Mouse (Mus musculus): ENCODE results near the gene Cracr2a.

Gene Cracr2a

DNA sequence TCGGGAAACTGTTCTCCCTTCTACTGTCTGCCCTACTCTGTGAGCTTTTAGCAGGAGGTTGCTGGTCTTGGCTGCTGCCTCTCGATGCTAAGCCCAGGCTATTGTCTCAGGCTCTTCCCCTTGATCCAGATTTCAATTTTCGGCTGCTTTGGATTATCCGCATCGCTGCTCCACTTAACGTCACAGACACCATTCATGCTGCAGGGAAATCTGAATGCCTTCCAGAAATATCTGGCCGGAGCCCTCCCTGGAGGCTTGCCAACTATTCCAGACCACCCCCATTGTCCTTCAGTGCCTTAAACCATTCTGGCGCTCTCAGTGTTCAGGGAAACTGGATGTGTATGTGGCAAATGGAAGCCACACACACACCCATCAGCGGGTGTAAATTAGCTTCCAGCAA, 66.3 kb downstream of the Cracr2a start:
- no peak for DNase-seq

DNA sequence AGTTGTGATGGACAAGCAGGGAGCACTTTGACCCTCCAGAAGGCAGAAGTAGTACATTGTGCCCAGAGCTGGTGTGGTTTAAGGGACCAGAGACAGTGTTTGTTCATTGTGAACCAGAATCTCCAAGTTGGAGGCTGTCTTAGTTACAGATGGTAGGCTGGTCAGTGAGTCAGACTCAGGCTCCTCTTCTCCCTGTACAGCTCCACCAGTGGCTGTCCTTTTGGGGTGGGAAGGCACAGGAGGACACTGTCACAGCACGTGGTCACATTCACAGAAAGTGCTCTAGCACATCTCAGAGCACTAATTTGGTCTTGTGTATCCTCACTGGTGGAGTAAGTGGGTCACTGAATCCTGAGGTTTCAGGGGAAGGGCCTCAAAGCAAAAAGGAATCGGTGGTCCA, 68.1 kb downstream of the Cracr2a start:
- no peak for DNase-seq

DNA sequence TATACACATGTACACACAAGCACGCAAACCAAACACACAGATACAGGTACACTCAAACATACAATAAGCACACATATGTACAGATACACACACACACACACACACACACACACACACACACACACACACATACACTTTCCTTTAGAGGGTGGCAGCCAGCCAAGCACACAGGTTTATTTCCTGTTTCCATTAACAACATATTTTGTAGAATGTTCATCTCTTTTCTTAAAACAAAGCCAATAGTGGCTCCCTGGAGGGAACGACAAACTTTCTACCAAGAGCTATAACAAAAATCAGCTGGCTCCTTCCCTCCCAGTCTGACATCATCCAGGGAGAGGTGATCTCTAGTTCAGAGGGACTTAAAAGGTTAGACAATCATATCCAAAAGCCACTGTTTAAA, 73.7 kb downstream of the Cracr2a start:
- no peak for DNase-seq

DNA sequence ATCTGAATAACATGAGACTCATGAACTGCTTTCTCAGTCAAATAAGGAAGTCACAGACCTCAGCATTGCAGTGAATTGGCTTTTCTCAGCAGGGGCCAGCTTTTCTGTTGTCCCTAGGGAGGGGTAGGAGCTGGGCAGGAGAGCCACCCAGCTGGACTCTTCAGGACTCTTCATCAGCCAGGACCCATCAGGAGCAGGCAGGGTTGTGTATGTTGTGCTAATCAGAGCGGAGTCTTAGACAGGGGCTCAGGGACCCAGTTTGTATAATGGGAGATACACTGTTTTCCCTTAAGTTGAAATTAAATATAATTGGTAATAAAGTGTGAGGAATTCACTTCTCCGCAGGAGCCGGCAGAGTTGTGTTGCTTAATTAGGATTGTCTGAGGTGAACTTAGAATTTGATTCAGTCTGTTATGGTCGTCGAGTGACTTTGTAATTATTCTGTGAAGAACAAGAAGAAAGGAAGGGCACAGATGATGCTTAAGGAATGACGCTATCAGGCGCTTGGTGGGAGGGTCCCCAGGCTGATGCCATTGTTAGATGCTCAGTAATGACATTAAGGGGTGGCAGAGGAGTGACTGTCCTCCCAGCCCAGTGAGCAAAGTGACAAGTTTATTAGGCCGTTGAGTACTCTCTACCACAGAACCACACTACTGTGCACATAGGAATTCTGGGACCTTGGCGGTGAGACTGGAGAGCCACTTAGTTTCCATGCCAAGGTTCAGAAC, 74.5 kb downstream of the Cracr2a start:
- DNase-seq: no peak

DNA sequence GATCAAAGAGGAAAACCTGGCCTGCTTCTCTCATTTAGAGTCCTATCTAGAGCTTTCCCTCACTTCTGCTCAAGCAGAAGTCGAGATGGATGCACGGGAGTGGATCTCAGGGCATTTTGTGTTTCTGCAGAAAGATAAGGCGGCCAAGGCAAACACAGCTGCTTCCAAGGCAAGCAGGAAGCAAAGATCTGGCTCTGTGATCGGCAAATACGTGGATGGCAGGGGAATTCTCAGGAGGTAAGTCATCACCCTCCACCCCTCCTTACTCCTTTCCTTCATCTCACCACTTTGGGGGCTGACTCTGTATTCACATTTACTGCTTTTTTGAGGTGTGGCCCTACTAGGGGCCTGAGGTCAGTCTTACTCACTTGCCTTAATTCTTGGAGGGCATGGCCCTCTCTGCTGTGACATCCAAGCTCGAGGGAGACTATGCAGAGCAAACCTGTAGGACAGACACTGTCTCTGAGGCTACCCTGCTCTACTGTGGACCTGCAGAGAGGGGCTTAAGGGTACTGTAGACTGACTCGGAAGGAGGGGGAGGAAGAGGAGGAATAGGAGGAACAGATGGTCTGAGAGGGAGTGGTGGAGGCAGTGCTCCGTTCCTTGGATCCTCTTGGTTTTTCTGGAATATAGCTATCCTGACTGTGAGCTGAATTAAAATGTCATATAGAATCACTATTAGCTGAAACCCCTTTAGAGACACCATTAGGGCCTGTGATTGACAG, 80.1 kb downstream of the Cracr2a start:
- DNase-seq: no peak

DNA sequence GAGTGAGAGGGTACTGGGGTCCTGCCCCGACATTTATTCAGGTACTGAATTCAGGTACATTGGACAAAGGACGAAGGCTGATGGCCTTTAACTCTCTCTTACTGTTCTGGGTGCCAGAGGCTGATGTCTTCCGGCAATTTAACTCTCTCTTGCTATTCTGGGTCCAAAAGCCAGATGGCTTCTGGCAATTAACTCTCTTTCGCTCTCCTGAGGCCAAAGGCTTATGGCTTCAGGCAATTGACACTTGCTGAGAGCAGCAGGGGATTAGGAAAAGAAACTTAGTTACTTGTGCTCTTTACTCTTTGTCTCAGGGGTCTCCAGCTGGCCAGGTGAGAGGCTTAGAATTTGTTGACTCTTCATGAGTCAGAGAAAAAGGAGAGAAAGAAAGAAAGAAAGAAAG, 94.8 kb downstream of the Cracr2a start:
- DNase-seq: no peak

DNA sequence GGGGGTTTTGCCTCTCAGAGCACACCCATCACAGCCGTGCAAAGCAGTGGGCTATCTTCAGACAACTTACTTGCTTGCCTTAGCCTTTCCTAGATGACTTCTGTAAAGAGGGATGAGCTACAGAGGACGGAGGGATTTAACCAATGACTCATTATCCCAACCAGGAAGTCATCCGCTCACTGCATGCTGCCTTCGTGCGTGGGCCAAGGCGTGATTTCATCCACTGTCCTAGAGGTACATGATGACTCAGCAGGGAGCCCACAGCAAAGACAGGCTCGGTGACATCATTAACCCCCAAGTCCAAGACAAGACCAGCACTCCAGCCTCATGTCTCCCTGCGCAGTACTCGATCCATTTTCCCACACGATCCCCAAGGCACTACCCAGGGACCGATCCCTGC, 96.0 kb downstream of the Cracr2a start:
- no peak for DNase-seq

DNA sequence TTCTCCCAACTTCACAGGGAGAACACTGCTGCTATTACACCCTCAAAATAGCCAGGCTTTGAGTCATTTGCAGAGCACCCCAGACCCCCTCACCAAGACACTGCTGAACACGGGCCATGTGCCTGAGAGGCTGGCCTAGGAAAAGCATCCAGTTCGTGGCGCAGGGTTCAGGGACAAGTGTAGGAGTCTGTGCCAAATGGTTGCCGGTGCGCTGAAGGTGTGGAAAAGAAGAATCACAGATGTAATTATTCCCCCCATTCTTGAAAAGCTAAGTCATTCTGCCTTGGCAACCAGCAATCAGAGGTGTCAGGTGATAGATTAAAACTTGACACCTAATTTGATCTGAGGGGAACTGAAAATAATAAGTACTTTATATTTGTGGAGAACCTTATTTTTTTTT, 98.3 kb downstream of the Cracr2a start:
- DNase-seq: no peak

DNA sequence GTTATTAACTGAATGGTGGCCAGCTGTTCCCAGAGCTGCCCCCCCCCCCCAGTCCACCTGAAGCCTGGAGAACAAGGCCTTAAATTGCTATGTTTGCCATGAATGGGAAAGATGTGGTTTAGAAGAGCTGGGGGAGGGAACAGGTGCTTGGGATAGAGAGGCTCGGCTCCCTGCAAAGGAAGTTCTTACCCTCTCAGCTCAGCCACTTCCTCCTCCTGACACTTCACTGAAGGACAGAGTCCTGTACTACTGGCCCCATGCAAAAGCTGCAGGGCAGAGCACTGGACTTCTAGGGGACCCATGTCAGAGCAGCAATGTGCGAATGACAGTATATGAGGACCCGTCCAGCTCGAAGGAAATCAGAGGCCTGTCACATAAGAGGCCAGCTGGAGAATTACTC, 98.8 kb downstream of the Cracr2a start:
- DNase-seq: no peak

DNA sequence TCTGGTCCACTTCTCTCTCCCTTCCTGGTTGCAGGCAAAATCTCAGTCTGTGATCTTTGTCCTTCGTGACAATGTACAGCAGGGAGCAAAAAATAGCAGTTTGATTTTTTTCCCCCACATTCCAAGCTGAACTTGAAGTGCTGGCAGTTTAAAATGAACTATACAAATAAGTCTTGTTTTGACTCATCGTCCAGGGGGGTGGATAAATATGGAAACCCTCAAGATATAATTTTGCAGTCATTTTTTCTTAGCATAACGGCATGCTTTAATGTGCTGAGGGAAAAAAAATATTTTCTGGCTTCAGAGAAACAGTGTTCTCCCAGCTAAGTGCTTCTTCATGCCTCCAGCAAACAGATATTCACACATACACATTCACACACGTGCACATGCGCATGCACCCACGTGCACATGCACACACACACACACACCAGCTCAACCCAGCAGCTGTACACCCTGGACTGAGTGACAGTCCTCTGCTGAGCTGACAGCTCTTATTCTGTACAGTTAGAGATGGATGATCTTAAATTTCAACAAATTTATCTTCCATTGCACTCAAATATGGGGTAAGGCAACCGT, 100.7 kb downstream of the Cracr2a start:
- no peak for DNase-seq

DNA sequence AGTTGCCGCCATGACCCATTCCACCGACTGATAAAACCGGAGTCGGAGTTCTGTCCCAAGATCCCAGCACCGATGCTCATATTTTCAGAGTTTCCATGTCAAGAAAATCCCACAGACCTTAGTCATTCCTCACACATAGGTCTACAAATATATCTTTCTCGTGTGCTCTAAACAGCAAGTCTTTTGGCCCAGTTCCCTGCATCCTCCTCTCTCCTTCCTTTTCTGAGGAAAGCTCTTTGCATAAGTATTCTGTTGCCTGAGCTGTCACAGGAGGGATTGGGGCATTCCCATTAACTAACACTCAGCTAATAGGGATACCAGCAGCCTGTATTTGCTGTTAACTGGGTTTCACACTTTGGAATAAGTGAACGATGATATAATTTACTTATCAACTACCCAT, 102.1 kb downstream of the Cracr2a start:
- DNase-seq: peak; percentile 60

DNA sequence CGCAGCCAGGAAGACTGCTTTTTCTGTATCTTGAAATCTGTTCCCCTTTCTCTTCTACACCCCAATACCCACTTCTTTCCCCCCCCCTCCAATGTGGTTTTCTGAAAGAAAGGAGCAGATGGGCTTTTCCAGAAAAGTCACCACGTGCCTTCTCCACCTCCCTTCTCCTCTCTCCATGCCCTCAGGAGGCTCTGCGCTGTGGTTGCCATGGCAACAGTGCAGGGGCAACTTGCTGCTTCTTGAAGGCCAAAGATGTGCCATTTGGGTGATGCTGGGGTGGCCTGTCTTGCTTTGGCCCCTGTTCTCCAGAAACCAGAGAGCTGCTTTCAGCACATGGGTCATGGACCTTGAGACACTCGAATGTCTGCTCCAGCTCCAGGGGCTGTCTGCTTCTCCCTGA, 108.2 kb downstream of the Cracr2a start:
- peak; percentile 62 for DNase-seq

DNA sequence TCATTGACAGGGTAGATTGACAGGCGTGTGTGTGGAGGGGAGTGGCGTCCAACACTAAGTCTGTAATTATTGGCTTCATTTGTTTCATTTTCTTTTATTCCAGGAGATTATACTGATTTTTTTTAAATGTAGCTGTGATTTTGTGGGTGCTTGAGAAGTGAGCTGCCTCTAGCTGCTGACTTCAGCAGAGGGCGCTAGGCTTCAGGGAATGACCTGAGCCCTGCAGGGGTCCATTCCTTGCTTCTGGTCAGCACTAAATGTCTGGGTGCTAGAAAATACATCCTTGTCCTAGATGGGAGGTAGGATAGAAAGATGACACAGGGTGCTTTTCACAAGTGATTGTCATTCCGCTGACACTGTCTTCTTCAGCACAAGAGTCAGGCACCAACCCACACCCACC, 108.9 kb downstream of the Cracr2a start:
- DNase-seq: no peak

DNA sequence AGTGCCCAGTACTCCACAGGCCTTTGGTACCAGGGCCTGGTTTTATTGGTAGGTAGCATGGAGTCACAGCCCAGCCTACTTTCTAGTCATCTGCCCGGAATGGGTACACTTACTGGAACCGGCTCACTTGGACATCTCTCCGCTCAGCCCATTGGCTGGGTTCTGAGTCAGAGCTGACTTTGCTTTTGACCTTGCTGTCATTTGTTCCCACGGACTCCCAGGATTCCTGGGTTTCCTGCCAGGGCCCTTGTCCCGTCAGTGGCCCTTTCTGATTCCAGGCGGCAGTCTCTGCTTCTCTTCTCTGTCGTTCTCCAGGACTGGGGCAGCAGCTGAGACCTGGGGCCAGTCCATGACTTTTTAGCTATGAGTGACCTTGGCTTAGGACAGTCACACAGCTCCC, 110.9 kb downstream of the Cracr2a start:
- DNase-seq: no peak

DNA sequence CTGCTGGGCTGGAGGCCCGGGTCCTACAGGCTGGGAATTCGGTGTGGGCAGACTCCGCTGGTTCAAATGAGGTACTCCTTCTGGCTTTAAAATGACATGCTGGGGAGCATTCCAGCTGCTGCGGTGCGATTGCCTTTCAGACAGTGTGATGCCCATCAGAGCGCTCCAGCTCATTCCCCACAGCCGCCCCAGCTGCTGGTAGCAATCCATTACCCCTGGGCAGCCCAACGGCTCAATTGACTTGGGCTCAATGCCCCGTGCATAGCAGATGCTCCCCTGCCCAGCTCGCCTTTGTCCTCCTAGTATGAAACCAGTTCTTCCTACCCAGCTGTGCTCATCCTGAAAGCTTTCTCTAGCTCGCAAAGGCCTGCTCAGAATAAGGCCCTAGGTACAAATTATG, 115.7 kb downstream of the Cracr2a start:
- no peak for DNase-seq

DNA sequence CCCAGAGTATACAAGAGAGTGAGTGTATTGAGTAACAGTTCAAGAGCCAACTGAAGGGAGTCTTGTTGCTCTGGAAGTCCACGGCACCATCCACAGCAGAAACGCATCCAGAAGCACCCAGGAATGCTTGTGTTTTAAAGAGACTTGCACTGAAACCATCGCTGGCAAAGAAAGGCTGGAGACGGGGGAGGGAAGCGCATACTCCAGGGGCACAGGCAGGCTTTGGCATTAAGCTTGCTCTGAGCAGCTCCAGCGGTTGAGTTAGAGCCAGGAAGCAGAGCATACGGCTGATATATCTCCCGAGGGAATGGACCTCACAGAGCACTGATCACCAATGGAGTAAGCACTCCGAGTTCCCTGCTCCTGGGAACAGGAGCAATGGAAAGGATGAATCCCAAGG, 117.2 kb downstream of the Cracr2a start:
- DNase-seq: no peak

DNA sequence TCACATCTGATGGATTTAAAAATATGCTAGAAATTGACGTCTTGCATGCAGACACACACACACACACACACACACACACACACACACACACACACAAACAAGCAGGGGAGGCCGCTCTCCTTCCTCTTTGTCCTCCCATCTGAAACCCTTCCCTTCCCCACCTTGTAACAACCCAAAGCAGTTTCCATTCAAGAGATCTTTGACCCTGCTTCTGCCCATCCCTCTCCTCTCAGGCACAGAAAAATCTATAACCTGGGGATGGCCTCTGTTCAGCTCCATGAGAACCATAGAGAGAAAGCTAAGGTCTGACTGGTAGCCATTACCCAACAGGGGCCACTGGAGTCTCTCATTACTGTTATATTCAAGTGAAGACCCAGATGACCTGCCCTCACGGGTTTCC, 117.9 kb downstream of the Cracr2a start:
- no peak for DNase-seq

DNA sequence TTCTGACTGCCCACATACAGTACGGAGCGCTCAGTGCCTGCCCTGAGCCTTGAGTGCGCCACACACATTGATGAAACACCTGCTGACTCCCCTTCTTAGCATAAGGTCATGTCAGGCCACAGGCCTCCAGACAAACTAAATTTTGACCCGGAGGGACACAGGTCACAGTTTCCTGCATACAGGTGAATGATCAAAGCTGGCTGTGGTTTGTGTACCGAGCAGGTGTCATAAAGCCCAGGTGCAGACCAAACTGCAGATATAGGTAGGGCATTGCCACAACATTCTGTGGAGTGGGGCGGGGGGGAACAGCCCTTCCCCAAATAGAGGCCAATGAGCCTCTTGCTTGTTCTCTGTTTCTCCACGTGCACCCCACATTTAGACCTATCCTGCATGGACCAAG, 119.6 kb downstream of the Cracr2a start:
- no peak for DNase-seq

DNA sequence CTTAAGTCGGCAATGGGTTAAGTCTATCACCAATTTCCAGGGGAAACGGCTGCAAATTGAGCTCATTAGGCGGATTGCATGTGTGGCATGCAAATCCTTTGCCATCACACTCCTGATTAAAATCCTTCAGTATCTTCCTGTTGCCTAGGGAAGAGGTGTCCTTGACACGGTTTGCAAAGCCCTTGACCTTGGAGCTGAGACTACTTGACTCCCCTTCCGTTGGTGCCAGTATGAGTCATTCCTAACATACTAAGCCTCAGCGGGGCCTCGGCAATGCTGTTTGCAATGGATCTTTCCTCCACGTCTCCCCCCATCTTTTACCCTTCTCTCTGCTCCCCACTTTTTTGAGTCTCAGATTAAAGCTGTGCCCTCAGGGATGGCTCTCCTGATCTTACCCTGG, 122.4 kb downstream of the Cracr2a start:
- DNase-seq: no peak

DNA sequence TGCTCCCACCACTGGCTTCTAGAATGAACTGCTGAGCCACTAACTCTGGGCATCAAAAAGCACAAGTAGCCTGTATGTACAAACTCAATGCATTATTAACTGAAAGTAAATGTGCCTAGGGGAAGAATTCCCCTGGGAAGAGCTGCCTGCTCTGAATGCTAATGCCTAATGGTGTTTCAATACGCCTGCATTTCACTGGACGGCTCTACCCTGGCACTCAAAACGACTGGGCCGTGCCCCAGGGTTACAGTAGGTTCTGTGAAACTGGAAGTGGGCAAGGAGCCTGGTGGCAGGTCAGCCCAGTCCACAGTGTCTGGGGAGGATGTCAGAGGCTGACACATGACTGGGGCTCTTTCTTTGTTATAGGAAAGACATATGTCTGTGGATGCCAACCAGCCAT, 123.8 kb downstream of the Cracr2a start:
- no peak for DNase-seq

DNA sequence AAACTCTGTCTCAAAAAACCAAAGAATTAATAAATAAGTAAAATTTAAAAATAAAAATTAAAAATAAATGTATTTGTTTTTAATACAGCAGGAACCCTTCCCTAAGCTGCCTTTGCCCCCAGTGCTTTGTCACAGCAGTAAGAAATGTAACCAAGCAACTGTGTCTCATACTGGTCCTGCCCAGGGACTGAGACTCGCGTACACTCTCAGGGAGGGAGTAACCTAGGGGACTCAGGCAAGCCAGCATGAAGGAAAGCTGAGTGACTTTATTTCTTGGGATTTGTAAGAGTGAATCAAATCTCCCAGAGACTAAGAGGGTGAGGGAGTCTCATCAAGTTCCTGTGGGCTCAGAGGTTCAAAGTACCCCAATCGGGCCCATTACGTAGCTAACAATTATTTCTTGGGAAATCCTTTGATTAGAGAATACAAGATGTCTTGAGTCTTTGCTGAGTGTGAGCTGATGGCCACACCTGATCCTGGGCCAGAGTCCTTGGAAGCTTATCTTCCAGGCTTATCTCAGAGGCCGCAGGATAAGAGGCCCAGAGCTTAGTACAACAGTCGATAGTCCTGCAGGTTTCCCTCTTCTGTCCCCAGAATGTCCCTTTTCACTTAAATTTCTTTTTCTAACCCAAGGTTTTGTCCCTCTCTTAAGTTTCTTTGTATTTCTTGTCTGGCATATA, 126.2 kb downstream of the Cracr2a start:
- no peak for DNase-seq

DNA sequence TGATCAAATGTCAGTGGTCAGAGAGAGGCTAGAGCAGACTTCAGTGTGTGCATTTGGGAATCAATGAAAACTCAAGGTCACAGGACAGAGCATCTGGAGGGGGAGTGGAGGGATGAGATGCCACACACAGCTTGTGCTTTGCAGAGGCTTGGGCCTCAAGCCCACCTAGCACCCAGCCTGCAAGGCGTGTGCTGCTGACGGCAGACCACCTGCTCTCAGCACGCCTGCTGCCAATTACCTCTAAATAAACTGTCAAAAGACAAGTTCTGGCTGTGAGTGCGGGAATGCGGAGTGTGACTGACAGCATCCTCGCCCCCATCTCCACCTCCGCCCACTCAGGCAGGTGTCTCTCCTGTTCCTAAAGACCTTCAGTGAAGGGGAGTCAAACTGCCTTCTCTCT, 131.2 kb downstream of the Cracr2a start:
- peak; percentile 30 for DNase-seq

DNA sequence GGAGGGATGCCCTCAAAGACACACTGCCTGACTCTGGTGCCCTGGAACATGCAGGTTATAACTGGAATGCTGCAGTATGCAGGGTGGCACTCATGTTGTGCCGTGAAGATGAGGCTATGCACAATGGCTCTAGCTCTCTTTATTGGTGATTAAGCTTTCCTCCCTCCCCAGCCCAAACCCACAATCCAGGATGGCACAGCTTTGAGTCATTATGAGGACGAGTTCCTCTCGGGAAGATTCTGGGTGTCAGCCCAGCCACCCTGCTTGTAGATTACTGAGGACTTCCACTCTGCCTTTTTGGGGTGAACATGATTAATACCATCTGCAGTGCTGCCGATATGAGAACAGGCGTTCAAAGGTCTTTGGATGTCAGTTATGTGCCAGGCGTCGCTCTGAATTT, 132.5 kb downstream of the Cracr2a start:
- no peak for DNase-seq
